Mouse (Mus musculus): ENCODE data around the gene Ankrd33b. TPM values are rescaled to one million over a fixed set of nuclear protein-coding genes. Genes with fewer than 3 reads are reported as not detected.

The Ankrd33b gene
- polyA plus RNA-seq, 1 experiment from 2014 or later, result 0.75 TPM

Other genes starting within 250 kb of the Ankrd33b start
- 23.0 and 30.5 TPM in 2 replicates for gene Dap, start 143.4 kb downstream of the Ankrd33b start, polyA plus RNA-seq (2014; fragmentation: Nextera tagmentation; extraction: Ambion mirVana)
- gene Ropn1l, start 86.0 kb upstream of the Ankrd33b start, polyA plus RNA-seq (2014; fragmentation: Nextera tagmentation; extraction: Ambion mirVana), result 1.9 TPM in 2 replicates
- gene March6, start 163.3 kb upstream of the Ankrd33b start, polyA plus RNA-seq (2014; fragmentation: Nextera tagmentation; extraction: Ambion mirVana), result 98.4 and 115 TPM in 2 replicates
- 1.7 and 5.6 TPM in 2 replicates for gene Cmbl, start 197.7 kb upstream of the Ankrd33b start, polyA plus RNA-seq (2014; fragmentation: Nextera tagmentation; extraction: Ambion mirVana)
- gene Cct5, start 234.1 kb upstream of the Ankrd33b start, polyA plus RNA-seq (2014; fragmentation: Nextera tagmentation; extraction: Ambion mirVana), result 498 and 536 TPM in 2 replicates
- gene Fam173b, start 234.1 kb upstream of the Ankrd33b start, polyA plus RNA-seq (2014; fragmentation: Nextera tagmentation; extraction: Ambion mirVana), result 10.2 and 12.2 TPM in 2 replicates